Mouse (Mus musculus) spleen, adult 2 months (tissue): ENCODE measurements around the gene M1ap. TPM values are rescaled to one million over a fixed set of nuclear protein-coding genes. Genes with fewer than 3 reads are reported as not detected.

Experiments
- DNase-seq, 2 experiments: peaks; one replicate each; pipeline versions ENCODE4 v3.0.0 to v3.0.0-alpha.2; 2012 to 2021; ENCODE audit warnings: low spot score in 2 of 2, low read depth in 1 of 2
- H3K27ac ChIP-seq: fragments of 200-500 bp; 2 replicates; pipeline ENCODE4 v1.5.1; 2012; ENCODE audit warnings: low read length, inconsistent platforms; ENCODE audit not compliant: insufficient read depth
- H3K27me3 ChIP-seq: fragments of 200-500 bp; 2 replicates; pipeline ENCODE4 v1.6.1; 2012; ENCODE audit warnings: mild to moderate bottlenecking, moderate library complexity, low read length, inconsistent platforms; ENCODE audit not compliant: control insufficient read depth, insufficient read depth
- H3K36me3 ChIP-seq: fragments of 200-500 bp; 2 replicates; pipeline ENCODE4 v1.6.1; 2012; ENCODE audit warnings: mild to moderate bottlenecking, low read length, inconsistent platforms; ENCODE audit not compliant: control insufficient read depth, insufficient read depth
- H3K4me1 ChIP-seq: fragments of 200-500 bp; 2 replicates; pipeline ENCODE4 v1.6.1; 2011; ENCODE audit warnings: inconsistent platforms; ENCODE audit not compliant: control insufficient read depth, insufficient read depth, insufficient read length
- H3K4me3 ChIP-seq: fragments of 200-500 bp; 2 replicates; pipeline ENCODE4 v1.5.1; 2011; ENCODE audit warnings: mild to moderate bottlenecking, inconsistent platforms; ENCODE audit not compliant: insufficient read depth, insufficient read length; ENCODE audit errors: extremely low read depth
- CTCF ChIP-seq: fragments of 200-500 bp; IDR thresholded peaks from 2 replicates; pipeline ENCODE4 v1.5.1; 2011; ENCODE audit warnings: mild to moderate bottlenecking, inconsistent platforms; ENCODE audit not compliant: insufficient read depth, insufficient read length, insufficient replicate concordance; ENCODE audit errors: extremely low read depth
- POLR2A ChIP-seq: fragments of 200-500 bp; IDR thresholded peaks from 2 replicates; pipeline ENCODE4 v1.6.1; 2011; ENCODE audit warnings: low read depth, low read length, inconsistent platforms
- WGBS: fragments of 180-500 bp; shearing (Covaris S2); methylation state at CpG from one replicate; pipeline ENCODE4 v1.1.7; 2018; 5-methylcytosine and 5-hydroxymethylcytosine counted together
- polyA plus RNA-seq: library from polyadenylated mRNA; depleted of rRNA; stranded (reverse); fragments of >200 nt; gene quantifications from 2 replicates; pipeline ENCODE4 v1.2.3, GENCODE M21; 2012

M1ap gene
- polyA plus RNA-seq, 1 experiment: 2.6 TPM

DNA sequence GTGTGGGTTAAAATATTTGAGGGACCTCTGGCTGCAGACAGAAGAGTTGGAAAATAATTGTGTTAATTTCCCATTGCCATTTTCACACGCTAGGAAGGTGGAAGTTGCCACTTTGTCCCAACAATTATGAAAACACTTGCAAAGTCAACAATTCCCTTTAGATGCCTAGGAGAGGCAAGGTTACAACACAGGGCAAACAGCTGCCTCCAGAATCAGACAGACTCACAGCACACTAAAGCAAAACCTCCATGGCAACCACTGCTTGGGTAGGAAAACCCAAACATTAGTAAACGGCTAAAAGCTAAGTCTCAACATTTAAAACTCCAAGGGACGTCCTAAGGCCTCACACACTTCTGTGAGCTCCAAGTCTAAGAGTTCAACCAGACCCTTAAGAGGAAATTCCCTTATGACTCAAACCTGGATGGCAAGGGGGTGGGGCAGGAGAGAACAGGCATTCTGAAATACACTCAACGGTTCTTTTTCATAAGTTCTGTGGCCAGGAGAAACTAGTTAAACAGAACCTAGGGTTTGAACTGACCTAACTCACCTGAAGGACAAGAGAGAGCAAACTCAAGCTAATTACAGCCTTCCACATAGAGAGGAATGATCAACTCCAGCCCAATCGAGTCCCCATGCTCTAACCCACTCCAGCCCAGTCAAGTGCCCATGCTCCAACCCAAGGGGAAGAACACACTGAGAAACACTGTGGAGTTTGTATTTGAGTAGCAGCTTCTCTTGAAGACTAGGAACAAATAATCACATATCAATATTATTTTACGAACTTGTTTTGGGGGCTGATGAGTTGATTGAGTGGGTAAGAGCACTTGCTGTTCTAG lies 22.8 kb downstream of the M1ap start:
- 75% methylated on average over 6 of the region's 6 CpGs for WGBS
- TF ChIP-seq POLR2A (no peak), CTCF (no peak)

DNA sequence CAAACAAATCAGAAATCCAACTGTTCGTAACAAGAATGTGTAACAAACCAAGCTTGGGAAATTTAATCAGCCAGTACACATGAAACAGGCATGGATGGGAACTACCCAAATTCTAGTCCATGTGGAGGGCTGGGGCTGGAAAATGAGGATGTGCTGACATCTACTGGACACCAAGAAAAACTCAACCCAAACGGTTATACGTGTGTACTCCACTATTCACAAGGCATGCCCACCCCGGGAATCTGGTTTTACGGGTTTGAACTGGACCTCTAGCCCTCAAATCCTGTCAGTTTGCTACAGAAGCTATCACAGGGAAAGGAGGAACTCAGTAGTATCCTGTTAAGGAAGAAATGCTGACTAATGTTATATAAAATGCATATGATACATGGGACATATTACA lies 24.3 kb downstream of the M1ap start:
- no peak overlapping the region for H3K27ac ChIP-seq
- H3K4me1 ChIP-seq: no peaks in the 10 kb centered on the region
- TF ChIP-seq POLR2A: no peak
- peak; percentile 39; the same call in 1 of the 2 replicates for TF ChIP-seq CTCF
- WGBS: 13% methylated on average over 5 of the region's 5 CpGs
- no peaks in the 10 kb centered on the region for H3K27me3 ChIP-seq
- no peaks in the 10 kb centered on the region for H3K36me3 ChIP-seq
- no peak overlapping the region for H3K4me3 ChIP-seq
- peak; percentile 10 to 19 for DNase-seq

More for the DNA sequence above, 22.8 kb downstream of the M1ap start:
- no peak for DNase-seq
- Histone ChIP-seq H3K27me3 (no peaks in the 10 kb centered on the region), H3K36me3 (no peaks in the 10 kb centered on the region), H3K27ac (no peak overlapping the region), H3K4me1 (no peaks in the 10 kb centered on the region), H3K4me3 (no peak overlapping the region)

GRCm38 (mm10) chr6:82987411-82987971 lies 40.8 kb downstream of the M1ap start:
- TF ChIP-seq CTCF (no peak), POLR2A (no peak)
- H3K27me3 ChIP-seq: no peaks in the 10 kb centered on the region
- DNase-seq: no peak
- H3K36me3 ChIP-seq: no peaks in the 10 kb centered on the region
- 76% methylated on average over 9 of the region's 9 CpGs for WGBS
- no peaks in the 10 kb centered on the region for H3K4me1 ChIP-seq
- no peak overlapping the region for H3K27ac ChIP-seq
- H3K4me3 ChIP-seq: no peak overlapping the region

- no peak overlapping the region for H3K4me3 ChIP-seq
- 0 out of 2 replicates have a peak overlapping the region, but pooled peaks have one; percentile 34 for H3K27ac ChIP-seq
- WGBS: 70% methylated on average over 1 of the region's 1 CpGs
- no peak for DNase-seq
- TF ChIP-seq POLR2A: no peak
- TF ChIP-seq CTCF: no peak
- H3K4me1 ChIP-seq: peaks cover 8% of the 10 kb centered on the region; the same call in 1 of the 2 replicates
- no peaks in the 10 kb centered on the region for H3K27me3 ChIP-seq
- no peaks in the 10 kb centered on the region for H3K36me3 ChIP-seq
Measured at GRCm38 (mm10) chr6:82993696-82994095, 47.0 kb downstream of the M1ap start.

DNA sequence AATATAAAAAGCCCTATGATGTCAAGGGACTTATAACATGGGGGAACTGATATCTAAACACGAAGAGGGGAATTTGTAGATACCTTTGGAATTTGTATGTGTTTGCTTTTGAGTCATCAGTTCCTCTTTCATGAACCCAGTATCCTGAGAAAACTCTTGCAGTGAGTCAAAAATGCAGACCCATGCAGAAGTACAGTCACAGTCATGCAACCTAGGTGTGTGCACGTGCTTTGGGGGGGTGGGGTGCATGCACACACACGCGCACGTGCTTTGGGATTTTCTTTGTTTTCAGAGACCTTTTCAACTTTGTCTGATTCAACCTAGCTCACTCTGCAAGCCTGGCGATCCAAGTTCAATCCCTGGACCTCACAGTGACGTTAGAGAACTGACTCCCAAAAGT lies 47.7 kb downstream of the M1ap start:
- H3K27me3 ChIP-seq: no peaks in the 10 kb centered on the region
- no peaks in the 10 kb centered on the region for H3K36me3 ChIP-seq
- H3K27ac ChIP-seq: peak overlapping the region; percentile 42
- TF ChIP-seq POLR2A (no peak), CTCF (no peak)
- H3K4me1 ChIP-seq: peaks cover 8% of the 10 kb centered on the region; the same call in 1 of the 2 replicates
- H3K4me3 ChIP-seq: no peak overlapping the region
- 77% methylated on average over 7 of the region's 7 CpGs for WGBS
- DNase-seq: no peak

DNA sequence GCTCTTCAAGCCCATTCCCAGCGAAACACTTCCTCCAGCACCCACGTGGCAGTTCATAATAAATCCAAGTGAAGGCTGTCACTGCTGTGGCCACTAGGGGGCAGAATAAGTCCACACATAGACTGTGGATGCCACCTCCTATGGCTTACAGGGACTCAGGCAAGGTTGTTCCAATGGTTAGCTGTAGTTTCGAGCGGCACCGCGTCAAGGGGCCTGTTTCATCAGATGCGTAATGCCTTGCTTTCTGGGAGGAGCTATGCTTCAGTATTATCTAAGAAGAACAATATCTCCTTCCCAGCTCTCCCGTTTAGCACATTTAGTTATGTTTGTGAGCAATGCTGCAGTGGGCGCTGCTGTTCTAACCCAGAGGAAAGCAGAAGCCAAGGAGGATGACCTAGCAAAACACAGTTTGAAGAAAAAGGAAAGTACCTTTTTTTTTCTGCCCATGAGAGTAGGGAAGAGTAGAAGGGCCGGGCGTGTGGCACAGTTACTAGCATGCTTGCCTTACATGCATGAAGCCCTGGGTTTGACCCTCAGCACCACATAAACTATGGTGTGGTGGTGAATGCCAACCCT lies 50.1 kb downstream of the M1ap start:
- 2% methylated on average over 11 of the region's 11 CpGs for WGBS
- Histone ChIP-seq H3K36me3 (no peaks in the 10 kb centered on the region), H3K4me3 (peak overlapping the region; percentile 29; the same call in 1 of the 2 replicates), H3K27me3 (no peaks in the 10 kb centered on the region), H3K27ac (peak overlapping the region; percentile 80), H3K4me1 (peaks cover 8% of the 10 kb centered on the region; the same call in 1 of the 2 replicates)
- DNase-seq: peak; percentile 85
- TF ChIP-seq POLR2A: no peak
- TF ChIP-seq CTCF: peak; percentile 92; the same call in 1 of the 2 replicates
